Comparison of ENCODE assay signal across 20 mouse cellular contexts in genomic region chr3:51132736-51133135, GRCm38 (mm10).
"Had no signal": no experiment of that assay in that cellular context is flagged by ENCODE, and none has a peak within 500 bp of the region (broad histone marks: within the 10 kb centered on the region; RNA-seq: fewer than 3 reads in every experiment).

No protein-coding gene starts in this region.

- H3K4me3 ChIP-seq: midbrain, embryonic 10.5 days; midbrain, embryonic 12.5 days; myocyte; neural tube, embryonic 13.5 days; neural tube, embryonic 15.5 days had no signal

- H3K9ac ChIP-seq: liver, embryonic 14.5 days; lung, embryonic 14.5 days; midbrain, embryonic 12.5 days; neural tube, embryonic 13.5 days; neural tube, embryonic 15.5 days had no signal

- ATAC-seq: midbrain, embryonic 16.5 days had no signal

- H3K36me3 ChIP-seq: midbrain, embryonic 10.5 days; midbrain, embryonic 12.5 days; neural tube, embryonic 13.5 days; neural tube, embryonic 15.5 days had no signal

- H3K27ac ChIP-seq: liver, embryonic 14.5 days; midbrain, embryonic 10.5 days; midbrain, embryonic 12.5 days; neural tube, embryonic 13.5 days; neural tube, embryonic 15.5 days had no signal

- H3K4me2 ChIP-seq: lung, embryonic 14.5 days; midbrain, embryonic 12.5 days; neural tube, embryonic 13.5 days; neural tube, embryonic 15.5 days had no signal

- H3K9me3 ChIP-seq: midbrain, embryonic 10.5 days; midbrain, embryonic 12.5 days; neural tube, embryonic 13.5 days; neural tube, embryonic 15.5 days had no signal

- DNase-seq: lung, adult 18-20 months; lung, embryonic 14.5 days; lung, postnatal 10 days; lung, postnatal 4 days; midbrain, embryonic 14.5 days; retina, postnatal 1 day; right cerebral cortex, adult 18-20 months; right cerebral cortex, postnatal 25 days; right cerebral cortex, postnatal 4 days; spleen, adult 18-20 months; thymus, adult 2 months; thymus, postnatal 25 days; thymus, postnatal 4 days had no signal

- H3K27me3 ChIP-seq: midbrain, embryonic 12.5 days; neural tube, embryonic 13.5 days; neural tube, embryonic 15.5 days had no signal
